Mouse (Mus musculus) olfactory bulb, adult 2 months (tissue): ENCODE data around the gene Lhx3.

Experiments used
- CTCF ChIP-seq: fragments of 200-500 bp; IDR thresholded peaks from 2 replicates; pipeline ENCODE4 v1.5.1; 2012; ENCODE audit warnings: low read depth, mild to moderate bottlenecking, low read length, moderate library complexity; ENCODE audit not compliant: insufficient read depth
- POLR2A ChIP-seq: fragments of 200-500 bp; IDR thresholded peaks from 2 replicates; pipeline ENCODE4 v1.6.1; 2012; ENCODE audit warnings: mild to moderate bottlenecking, low read depth, low read length, moderate library complexity; ENCODE audit not compliant: insufficient read depth

DNA sequence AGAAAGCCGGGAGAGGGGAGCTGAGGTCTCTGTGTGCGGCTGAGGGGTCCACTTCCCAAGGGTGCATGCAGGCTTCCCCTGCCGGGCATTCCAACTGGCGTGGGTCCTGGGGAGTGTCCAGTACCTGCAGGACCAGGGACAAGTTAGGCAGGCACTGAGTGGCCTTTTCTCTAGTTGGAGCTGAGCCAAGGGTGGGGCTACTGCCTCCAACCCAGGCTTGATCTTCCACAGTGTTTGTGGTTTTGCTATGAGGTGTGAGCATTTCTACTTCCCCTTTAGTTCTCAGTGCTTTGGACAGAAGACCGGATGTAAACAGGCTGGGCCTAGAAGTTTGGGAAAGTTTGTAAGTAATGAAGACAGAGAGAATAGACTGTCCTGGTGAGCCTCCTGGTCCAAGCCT, 19.6 kb downstream of the Lhx3 start:
- TF ChIP-seq CTCF (no peak), POLR2A (no peak)
